Mouse (Mus musculus): Measurements from ENCODE around the gene H60b. TPM values are rescaled to one million over a fixed set of nuclear protein-coding genes. Genes with fewer than 3 reads are reported as not detected.

The H60b gene
- 32.4 TPM for polyA plus RNA-seq (2017; shearing (Covaris generic))

DNA sequence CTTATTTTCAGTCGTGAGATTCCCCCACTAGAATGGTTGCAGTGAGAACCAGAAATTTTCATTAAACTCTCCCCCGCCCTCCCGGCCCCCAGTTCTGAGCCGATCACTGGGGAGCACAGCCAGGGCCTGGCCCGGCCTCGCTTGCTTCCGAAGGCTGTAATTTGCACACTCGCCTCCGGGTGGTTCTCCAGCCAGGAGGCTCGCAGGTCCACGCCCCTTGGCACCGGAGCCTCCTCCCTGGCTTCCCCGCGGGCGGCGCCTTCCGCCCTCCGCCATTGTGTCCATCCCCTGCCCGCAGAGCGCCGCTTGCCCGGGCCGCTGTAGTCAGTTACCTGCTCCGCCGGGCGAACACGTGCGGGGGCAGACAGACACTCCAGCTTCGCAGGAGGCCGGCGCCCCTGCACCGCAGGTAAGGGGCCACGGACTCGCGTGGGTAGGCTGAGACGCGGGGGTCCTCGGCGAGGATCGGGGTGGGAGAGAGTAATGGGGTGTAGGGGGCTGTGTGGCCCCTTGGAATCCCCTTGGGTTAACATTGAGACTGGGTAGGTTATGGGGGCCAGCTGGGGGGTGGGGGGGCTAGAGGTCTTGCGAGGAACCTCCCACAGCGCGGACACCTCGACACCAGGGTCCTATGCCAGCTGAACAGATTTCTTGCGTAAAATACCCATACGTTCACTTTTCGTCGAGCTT is at the start of gene H60b, which contains the start of gene Raet1e:
Gene H60b (plus strand): TSS at position 277 of the 690 bp plus-strand sequence.
Gene Raet1e (plus strand): TSS at position 260 of the 690 bp plus-strand sequence.

DNA sequence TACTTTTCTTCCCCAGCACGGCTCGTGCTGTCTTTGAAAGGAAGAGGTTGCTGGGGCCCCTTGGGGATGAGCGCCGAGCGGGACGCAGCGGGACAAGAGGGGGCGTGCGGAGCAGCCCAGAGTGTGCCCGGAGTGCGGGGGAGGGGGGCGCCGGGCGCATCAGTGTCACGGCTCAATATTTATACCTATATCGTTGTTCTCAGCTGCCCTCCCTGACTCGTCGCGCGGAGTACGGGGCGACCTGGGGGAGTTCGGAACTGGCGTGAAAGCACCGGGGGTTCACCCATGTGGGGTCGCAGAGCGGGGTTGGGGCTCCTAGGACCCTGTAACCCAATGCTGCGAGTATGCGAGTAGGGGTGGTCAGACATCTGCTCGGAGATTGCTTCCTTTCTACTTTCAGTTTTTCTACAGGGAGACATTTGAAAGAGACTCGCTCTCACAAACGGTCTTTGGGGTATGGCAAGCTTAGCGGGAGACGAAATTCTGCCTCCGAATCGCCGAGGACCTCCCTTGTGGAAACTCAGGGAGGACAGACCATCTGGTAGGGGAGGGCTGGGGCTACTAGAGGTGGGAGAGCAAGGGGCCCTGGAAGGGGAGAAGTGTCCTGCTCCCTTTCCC is 9.2 kb upstream of the H60b start, which contains the start of gene E030030I06Rik:
Gene E030030I06Rik (minus strand): TSS at position 198 of the 618 bp plus-strand sequence.

Other genes starting within 250 kb of the H60b start
- gene 4930444G20Rik, start 90.5 kb upstream of the H60b start, polyA plus RNA-seq (2017; shearing (Covaris generic)) = not detected
- gene E030030I06Rik, start 9.3 kb upstream of the H60b start, polyA plus RNA-seq (2017; shearing (Covaris generic)) = 12.7 TPM
- not detected for gene Raet1e, start within 50 bp of the H60b start, polyA plus RNA-seq (2017; shearing (Covaris generic))
- not detected for gene Raet1d, start 202.0 kb downstream of the H60b start, polyA plus RNA-seq (2017; shearing (Covaris generic))